Mouse (Mus musculus): ENCODE data around the gene Serpine1. TPM values are rescaled to one million over a fixed set of nuclear protein-coding genes. Genes with fewer than 3 reads are reported as not detected.

Gene Serpine1
- polyA plus RNA-seq, 1 experiment from 2014 or later: 0.07 TPM

GRCm38 (mm10) chr5:137107670-137108069 lies 35.6 kb upstream of the Serpine1 start:
- DNase-seq (ENCODE audit: low spot score): no peak
- H3K4me3 ChIP-seq: no peak overlapping the region
- peaks cover 6% of the 10 kb centered on the region for H3K36me3 ChIP-seq
- no peak overlapping the region for H3K27ac ChIP-seq (replicated peaks)
- 86% methylated on average over 8 of the region's 8 CpGs for WGBS
- H3K27me3 ChIP-seq (ENCODE audit: low read depth, poor library complexity, severe bottlenecking): no peaks in the 10 kb centered on the region
- H3K4me1 ChIP-seq: peaks cover 6% of the 10 kb centered on the region
- H3K9me3 ChIP-seq (replicated peaks): no peaks in the 10 kb centered on the region; the same call in 1 of the 2 replicates

DNA sequence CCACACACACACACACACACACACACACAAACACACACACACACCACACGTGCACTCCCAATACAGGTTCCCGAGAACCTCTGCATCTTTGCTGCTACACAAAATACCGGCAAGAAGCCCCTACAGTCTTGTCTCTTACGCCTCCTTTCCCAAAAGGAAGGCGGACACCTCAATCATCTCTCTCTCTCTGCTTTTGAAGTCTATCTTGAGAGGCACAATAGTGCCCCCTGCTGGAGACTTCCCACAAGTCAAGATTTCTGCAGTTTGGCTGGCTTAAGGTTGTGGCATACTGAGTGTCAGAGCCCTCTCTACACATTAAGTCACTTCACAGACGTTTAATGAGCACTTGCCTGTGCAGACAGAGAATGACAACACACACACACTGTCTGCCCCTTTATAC lies 35.0 kb upstream of the Serpine1 start:
- no peak overlapping the region for H3K4me3 ChIP-seq
- 8% methylated on average over 6 of the region's 6 CpGs for WGBS
- peak; percentile 81 for DNase-seq (ENCODE audit: low spot score)

GRCm38 (mm10) chr5:137106434-137106833 lies 34.4 kb upstream of the Serpine1 start:
- Histone ChIP-seq H3K36me3 (no peaks in the 10 kb centered on the region), H3K9me3 (replicated peaks) (no peaks in the 10 kb centered on the region), H3K4me1 (peaks cover 7% of the 10 kb centered on the region), H3K27me3 (ENCODE audit: low read depth, poor library complexity, severe bottlenecking) (no peaks in the 10 kb centered on the region), H3K27ac (replicated peaks) (no peak overlapping the region), H3K4me3 (no peak overlapping the region)
- WGBS: 79% methylated on average over 4 of the region's 4 CpGs
- DNase-seq (ENCODE audit: low spot score): no peak

More for the DNA sequence above, 35.0 kb upstream of the Serpine1 start:
- Histone ChIP-seq H3K27me3 (ENCODE audit: low read depth, poor library complexity, severe bottlenecking) (no peaks in the 10 kb centered on the region), H3K36me3 (0 out of 2 replicates have a peak, but pooled peaks cover 2% of the 10 kb centered on the region), H3K27ac (replicated peaks) (no peak overlapping the region), H3K9me3 (replicated peaks) (no peaks in the 10 kb centered on the region), H3K4me1 (peaks cover 7% of the 10 kb centered on the region)

GRCm38 (mm10) chr5:137103969-137104368 lies 31.9 kb upstream of the Serpine1 start:
- Histone ChIP-seq H3K27ac (replicated peaks) (no peak overlapping the region), H3K4me1 (peaks cover 7% of the 10 kb centered on the region), H3K9me3 (replicated peaks) (no peaks in the 10 kb centered on the region), H3K36me3 (no peaks in the 10 kb centered on the region), H3K27me3 (ENCODE audit: low read depth, poor library complexity, severe bottlenecking) (no peaks in the 10 kb centered on the region), H3K4me3 (no peak overlapping the region)
- WGBS: 87% methylated on average over 2 of the region's 2 CpGs
- no peak for DNase-seq (ENCODE audit: low spot score)

- Histone ChIP-seq H3K9me3 (replicated peaks) (no peaks in the 10 kb centered on the region), H3K4me3 (no peak overlapping the region), H3K27ac (replicated peaks) (peak overlapping the region; percentile 7; the same call in 1 of the 2 replicates), H3K36me3 (no peaks in the 10 kb centered on the region), H3K27me3 (ENCODE audit: low read depth, poor library complexity, severe bottlenecking) (no peaks in the 10 kb centered on the region), H3K4me1 (peaks cover 7% of the 10 kb centered on the region)
- DNase-seq (ENCODE audit: low spot score): no peak
- 74% methylated on average over 28 of the region's 28 CpGs for WGBS
Measured at GRCm38 (mm10) chr5:137102575-137103522, 30.8 kb upstream of the Serpine1 start.

DNA sequence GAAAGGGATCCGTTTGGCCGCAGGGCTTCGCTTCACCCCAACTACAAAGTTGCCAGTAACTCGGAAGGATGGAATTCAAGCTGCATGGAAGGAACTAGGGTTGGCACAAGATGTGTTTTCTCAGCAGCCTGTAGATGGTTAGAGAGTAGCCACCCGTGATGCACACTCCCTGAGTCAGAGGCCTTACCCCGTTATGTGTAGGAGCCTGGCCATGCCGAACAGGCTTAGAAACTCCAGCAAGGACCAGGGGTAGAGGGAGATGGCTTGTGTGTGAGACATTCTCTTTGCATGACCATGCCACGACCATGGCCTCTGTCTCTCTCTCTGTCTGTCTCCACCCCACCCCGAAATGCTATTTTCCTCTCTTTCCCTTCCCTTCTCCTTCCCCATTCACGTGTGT lies 30.0 kb upstream of the Serpine1 start:
- Histone ChIP-seq H3K27ac (replicated peaks) (0 out of 2 replicates have a peak overlapping the region, but pooled peaks have one; percentile 7), H3K4me3 (no peak overlapping the region)
- no peak for DNase-seq (ENCODE audit: low spot score)

DNA sequence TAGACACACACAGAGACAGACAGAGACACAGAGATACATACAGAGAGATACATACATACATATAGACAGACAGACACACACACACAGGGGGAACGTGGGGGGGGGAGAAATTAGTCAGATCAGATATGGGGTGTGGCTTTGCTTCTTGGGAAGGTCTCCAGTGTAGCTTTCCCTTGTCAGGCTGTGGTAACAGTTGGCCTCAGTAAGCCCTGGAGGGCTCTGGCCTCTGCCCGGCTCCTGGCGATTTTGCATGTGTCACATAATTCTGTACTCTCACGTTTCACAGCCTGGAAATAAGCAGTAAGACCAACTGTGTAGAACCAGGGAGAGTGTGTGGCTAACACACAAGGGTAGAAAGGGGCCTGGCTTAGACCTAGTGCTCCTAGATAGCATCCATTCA lies 28.6 kb upstream of the Serpine1 start:
- no peaks in the 10 kb centered on the region for H3K27me3 ChIP-seq (ENCODE audit: low read depth, poor library complexity, severe bottlenecking)
- no peaks in the 10 kb centered on the region for H3K9me3 ChIP-seq (replicated peaks)
- DNase-seq (ENCODE audit: low spot score): no peak
- H3K27ac ChIP-seq (replicated peaks): no peak overlapping the region
- H3K4me1 ChIP-seq: peaks cover 7% of the 10 kb centered on the region
- 67% methylated on average over 4 of the region's 4 CpGs for WGBS
- H3K36me3 ChIP-seq: no peaks in the 10 kb centered on the region
- no peak overlapping the region for H3K4me3 ChIP-seq

More for the DNA sequence above, 30.0 kb upstream of the Serpine1 start:
- no peaks in the 10 kb centered on the region for H3K9me3 ChIP-seq (replicated peaks)
- no peaks in the 10 kb centered on the region for H3K27me3 ChIP-seq (ENCODE audit: low read depth, poor library complexity, severe bottlenecking)
- H3K36me3 ChIP-seq: no peaks in the 10 kb centered on the region
- WGBS: 81% methylated on average over 10 of the region's 10 CpGs
- H3K4me1 ChIP-seq: peaks cover 7% of the 10 kb centered on the region

DNA sequence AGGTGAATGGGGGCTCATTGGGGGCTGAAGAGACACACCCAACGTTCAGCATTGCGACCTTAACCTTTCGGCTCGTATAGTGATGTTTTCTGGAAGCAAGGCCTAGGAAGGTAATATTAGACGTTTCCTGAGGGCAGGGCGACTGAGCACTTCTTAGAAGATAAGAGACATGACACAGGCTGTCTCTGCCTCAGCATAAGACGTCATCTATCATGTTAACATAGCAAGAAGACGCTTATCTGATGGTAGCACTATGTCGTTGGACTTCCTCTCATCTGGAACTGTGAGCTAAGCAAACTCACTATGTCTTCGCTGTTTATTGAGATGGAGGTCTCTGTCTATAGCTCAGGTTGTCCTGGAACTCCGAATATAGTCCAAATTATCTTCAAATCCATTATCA lies 26.4 kb upstream of the Serpine1 start:
- H3K27ac ChIP-seq (replicated peaks): no peak overlapping the region
- H3K4me3 ChIP-seq: no peak overlapping the region
- no peak for DNase-seq (ENCODE audit: low spot score)
- H3K27me3 ChIP-seq (ENCODE audit: low read depth, poor library complexity, severe bottlenecking): no peaks in the 10 kb centered on the region
- no peaks in the 10 kb centered on the region for H3K36me3 ChIP-seq
- no peaks in the 10 kb centered on the region for H3K9me3 ChIP-seq (replicated peaks)
- peaks cover 7% of the 10 kb centered on the region for H3K4me1 ChIP-seq
- 78% methylated on average over 11 of the region's 11 CpGs for whole genome bisulfite sequencing

- H3K27ac ChIP-seq (replicated peaks): no peak overlapping the region
- no peaks in the 10 kb centered on the region for H3K4me1 ChIP-seq
- WGBS: 97% methylated on average over 1 of the region's 1 CpGs
- H3K9me3 ChIP-seq (replicated peaks): no peaks in the 10 kb centered on the region
- H3K36me3 ChIP-seq: no peaks in the 10 kb centered on the region
- no peak for DNase-seq (ENCODE audit: low spot score)
- no peaks in the 10 kb centered on the region for H3K27me3 ChIP-seq (ENCODE audit: low read depth, poor library complexity, severe bottlenecking)
- no peak overlapping the region for H3K4me3 ChIP-seq
Measured at GRCm38 (mm10) chr5:137096037-137096436, 24.0 kb upstream of the Serpine1 start.

DNA sequence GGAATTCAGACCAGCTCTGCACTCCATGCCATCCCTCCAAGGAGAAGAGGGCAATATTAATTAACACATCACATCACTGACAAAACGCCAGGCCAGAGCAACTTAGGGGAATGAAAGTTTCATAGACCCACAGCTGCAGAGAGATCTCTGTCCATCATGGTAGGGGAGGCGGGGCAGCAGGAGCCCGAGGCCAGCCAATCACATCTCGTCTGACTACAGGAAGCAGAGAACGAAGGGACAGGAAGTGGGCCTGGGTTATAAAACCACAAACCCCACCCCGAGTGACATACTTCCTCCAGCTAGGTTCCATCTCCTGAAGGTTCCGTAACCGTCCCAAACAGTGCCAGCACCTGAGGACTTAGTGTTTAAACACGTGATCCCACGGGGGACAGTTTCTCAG lies 23.1 kb upstream of the Serpine1 start:
- Histone ChIP-seq H3K9me3 (replicated peaks) (no peaks in the 10 kb centered on the region), H3K4me3 (no peak overlapping the region), H3K27ac (replicated peaks) (no peak overlapping the region), H3K27me3 (ENCODE audit: low read depth, poor library complexity, severe bottlenecking) (no peaks in the 10 kb centered on the region), H3K4me1 (no peaks in the 10 kb centered on the region), H3K36me3 (no peaks in the 10 kb centered on the region)
- no peak for DNase-seq (ENCODE audit: low spot score)
- WGBS: 91% methylated on average over 10 of the region's 10 CpGs

DNA sequence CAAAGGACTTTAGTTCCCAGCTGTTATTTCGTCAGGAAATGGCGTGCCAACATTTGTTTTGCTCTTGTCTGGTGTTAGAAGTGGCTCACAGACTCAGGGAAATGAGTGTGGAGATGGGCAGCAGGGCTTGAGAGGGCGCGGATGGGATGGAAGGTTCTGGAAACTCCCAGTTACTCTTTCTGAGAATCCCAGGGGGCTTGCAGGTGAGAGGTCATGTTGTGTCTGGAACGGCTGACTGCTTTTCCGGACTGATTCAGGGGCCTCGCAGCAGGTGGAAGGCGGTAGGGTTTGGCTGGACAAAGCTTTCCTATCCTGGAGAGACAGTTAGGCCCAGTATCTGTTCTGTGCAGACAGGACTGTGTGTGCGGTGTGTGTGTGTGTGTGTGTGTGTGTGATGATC lies 21.7 kb upstream of the Serpine1 start:
- Histone ChIP-seq H3K27ac (replicated peaks) (no peak overlapping the region), H3K9me3 (replicated peaks) (no peaks in the 10 kb centered on the region; the same call in 1 of the 2 replicates)
- 86% methylated on average over 9 of the region's 9 CpGs for WGBS

DNA sequence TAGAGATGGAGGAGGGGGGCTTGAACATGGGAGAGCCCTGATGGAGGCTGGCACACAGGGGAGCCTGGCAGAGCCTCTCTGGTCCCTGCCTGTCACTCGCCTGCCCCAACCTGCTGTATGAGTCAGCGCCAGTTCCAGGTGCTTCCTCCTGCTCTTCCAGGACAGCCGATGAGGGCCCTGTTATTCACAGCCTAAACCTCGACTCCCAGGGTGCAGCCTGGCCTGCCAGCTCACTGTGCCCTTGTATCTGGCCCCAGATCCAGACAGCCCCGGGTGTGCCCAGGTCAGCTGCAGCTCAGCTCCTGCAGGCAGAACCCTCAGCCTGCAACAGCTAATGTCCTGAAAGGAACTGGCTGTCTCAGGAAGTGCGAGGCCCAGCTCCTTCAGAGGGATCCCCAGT lies 19.5 kb upstream of the Serpine1 start:
- 72% methylated on average over 6 of the region's 6 CpGs for WGBS
- Histone ChIP-seq H3K27me3 (ENCODE audit: low read depth, poor library complexity, severe bottlenecking) (no peaks in the 10 kb centered on the region), H3K9me3 (replicated peaks) (peaks cover 17% of the 10 kb centered on the region), H3K4me3 (no peak overlapping the region), H3K4me1 (no peaks in the 10 kb centered on the region), H3K27ac (replicated peaks) (no peak overlapping the region), H3K36me3 (no peaks in the 10 kb centered on the region)
- DNase-seq (ENCODE audit: low spot score): no peak

More for the DNA sequence above, 21.7 kb upstream of the Serpine1 start:
- DNase-seq (ENCODE audit: low spot score): no peak
- H3K4me1 ChIP-seq: no peaks in the 10 kb centered on the region
- H3K4me3 ChIP-seq: no peak overlapping the region
- no peaks in the 10 kb centered on the region for H3K27me3 ChIP-seq (ENCODE audit: low read depth, poor library complexity, severe bottlenecking)
- no peaks in the 10 kb centered on the region for H3K36me3 ChIP-seq

DNA sequence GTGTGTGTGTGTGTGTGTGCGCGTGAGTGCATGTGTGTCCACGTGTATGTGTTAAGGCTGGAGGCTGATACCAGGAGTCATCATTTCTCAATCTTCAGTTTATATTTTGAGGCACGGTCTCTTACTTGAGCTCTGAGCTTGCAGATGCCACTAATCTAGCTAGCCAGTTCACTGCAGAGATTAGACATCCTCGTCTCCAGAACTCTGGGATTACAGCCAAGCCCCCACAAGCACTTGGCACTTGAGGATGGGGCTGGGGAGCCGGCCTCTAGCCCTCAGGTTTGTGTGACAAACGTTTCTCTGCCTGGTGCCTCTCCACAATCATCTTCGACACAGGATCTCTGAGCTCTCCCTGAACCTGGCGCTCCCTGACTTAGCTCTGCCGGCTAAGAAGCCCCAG lies 18.8 kb upstream of the Serpine1 start:
- no peak for DNase-seq (ENCODE audit: low spot score)

More for the DNA sequence above, 18.8 kb upstream of the Serpine1 start:
- Histone ChIP-seq H3K4me3 (no peak overlapping the region), H3K36me3 (no peaks in the 10 kb centered on the region), H3K9me3 (replicated peaks) (peaks cover 19% of the 10 kb centered on the region), H3K4me1 (no peaks in the 10 kb centered on the region), H3K27me3 (ENCODE audit: low read depth, poor library complexity, severe bottlenecking) (no peaks in the 10 kb centered on the region), H3K27ac (replicated peaks) (no peak overlapping the region)
- 82% methylated on average over 10 of the region's 10 CpGs for WGBS
